Mouse (Mus musculus) frontal cortex, postnatal 25 days (tissue): ENCODE results near the gene Gm47985.

Experiments
- DNase-seq, 2 experiments: peaks; one replicate each; pipeline ENCODE4 v3.0.0; 2022; ENCODE audit warnings: low spot score in 2 of 2

Gene Gm47985

DNA sequence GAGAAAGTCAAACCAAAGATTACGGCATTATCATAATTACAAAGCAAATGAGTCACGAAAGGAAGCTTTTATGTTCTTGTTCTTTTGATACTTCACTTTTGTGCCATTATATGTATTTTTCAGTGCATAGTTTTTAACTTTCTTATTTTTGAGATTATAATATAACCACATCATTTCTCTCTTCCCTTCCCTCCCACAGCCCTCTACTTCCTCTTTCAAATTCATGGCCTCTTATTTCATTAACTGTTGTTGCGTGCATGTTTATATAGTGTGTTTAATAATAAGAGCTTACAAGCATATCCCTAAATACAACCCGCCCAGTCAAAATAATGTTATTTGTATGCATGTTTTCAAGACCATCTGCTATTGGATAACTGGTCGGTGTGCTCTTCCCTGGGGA is 36.7 kb downstream of the Gm47985 start:
- no peak for DNase-seq

DNA sequence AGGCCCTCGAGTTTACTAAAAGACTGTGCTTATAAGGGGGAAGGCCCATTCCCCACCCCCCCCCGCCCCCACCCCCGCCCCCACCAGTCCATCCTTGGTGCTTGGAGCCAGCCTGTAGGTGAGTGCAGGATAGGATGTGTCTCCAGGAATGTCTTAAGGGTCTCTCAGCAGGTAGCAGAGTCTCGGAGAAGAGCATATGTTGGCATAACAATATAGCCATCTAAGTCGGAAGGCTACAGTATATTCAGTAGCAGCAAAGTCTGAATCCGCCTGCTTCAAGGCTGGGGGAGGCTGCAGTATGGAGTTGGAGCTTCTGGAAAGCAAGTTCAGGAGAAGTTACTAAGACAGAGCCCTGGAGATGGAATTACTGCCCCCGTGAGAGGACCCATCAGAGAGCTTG is 37.8 kb downstream of the Gm47985 start:
- no peak for DNase-seq

DNA sequence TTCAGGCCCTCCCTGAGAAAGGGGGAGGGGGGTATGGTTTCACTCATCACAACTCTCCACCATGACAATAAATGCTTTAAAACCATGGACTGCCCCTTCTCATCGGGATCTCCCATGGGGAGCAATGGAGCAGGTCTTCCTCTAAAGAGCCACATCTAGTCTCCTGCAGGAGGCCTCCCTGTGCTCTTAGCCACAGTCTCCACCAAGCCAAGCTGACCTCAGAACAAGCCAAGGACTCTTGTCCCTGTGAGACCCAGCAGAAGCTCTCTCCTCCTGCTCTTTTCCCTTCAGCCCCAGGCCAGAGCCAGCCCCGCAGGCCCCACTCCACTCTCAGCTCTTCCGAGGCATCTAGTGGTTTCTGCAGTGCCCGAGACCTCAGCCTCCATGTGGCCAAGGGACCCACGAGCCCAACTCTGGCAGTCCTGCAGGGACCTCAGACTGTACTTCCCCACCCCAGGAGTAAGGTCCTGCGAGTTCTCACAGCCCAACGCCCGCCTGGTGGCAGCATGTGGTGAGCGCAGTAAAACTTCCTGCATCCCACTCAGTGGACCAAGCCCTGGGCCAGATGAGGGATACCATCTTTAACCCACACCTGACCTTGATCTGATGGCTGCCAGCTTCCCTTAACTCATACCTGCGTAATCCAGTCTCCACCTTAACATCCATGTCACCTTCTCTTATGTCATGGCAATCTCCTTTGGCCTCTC is 40.4 kb downstream of the Gm47985 start:
- no peak for DNase-seq

DNA sequence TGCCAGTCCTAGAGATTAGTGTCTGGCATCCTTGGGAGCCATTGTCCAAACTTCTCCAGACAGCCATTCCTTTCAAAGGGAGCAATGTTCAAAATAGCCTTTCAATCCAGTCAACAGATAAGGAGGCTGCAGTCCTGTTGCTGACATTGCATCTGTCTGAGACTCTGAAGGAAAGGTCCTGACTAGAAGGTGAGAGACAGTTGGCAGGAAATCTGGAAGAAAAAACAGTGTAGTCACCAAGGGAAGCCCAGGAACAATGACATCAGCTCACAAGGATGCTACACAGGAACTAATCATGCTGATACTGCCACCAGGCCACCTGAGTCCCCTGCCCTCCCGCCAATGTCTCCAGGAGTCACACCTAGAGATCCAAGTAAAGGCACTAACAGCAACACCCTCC is 41.0 kb downstream of the Gm47985 start:
- DNase-seq: no peak

DNA sequence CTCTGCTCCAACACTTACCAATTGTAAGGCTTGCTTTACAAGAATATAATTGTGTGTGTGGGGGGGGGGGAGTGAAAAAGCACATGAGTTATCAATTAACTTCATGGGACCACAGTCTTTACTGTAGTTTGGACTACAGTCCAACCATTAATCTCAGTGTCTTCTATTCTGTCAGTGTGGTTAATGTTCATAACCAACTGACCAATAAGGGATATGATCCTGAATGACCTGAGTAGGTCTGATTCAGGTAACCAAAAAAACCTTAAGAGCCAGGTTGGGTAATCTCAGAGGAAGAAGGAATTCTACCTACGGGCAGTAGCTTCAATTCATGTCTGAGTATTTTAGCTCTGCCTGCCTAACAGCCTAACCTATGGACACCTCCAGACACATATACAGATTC is 42.2 kb downstream of the Gm47985 start:
- no peak for DNase-seq

DNA sequence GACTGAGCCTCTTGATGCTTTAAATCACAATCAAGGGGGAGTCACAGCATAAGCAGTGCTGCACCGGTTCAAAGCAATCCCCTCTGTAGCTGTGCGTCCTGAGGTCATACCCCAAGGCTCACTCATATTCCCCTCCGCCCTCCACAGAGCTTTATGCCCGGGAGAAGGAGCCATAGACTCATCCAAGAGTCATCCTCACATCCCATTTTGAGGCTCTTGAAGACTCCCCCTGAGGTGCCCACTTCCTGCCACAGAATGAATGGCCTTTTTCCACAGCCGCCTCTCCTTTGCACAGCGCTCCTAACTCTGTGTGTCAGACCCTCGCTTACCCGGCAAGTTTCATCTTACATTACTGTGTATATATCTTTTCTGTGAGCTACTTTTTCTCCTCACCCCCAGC is 45.2 kb downstream of the Gm47985 start:
- DNase-seq: no peak

DNA sequence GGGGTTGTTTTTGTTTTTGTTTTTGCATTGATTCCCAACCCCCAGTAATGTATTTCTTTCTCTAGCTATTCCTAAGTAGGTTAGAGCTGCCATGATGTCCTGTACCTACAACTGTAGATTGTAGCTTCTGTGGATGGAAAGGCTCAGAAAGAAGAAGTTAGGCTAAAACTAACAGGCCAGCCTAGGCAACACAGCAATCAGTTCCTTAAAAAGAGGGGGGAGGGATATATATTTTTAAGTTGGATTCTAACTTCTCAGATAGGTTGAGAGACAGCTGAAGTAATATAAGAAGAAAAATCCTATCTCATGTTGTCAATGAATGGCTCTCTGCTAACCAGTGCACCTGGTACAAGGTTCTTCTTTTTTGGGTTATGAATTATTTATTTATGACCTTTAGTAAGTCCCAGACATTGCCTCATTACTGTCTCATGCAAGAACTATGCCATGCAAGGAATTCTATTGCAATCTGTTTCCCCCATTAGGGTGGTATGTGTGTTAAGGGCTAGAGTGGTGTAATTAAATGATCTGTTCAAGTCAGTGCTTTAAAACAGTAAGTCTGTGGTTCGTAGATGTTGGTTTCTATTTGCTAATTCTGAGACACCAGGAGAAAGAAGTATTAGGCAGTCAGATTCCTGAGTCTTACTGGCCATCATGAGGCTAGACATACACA is 46.1 kb downstream of the Gm47985 start:
- DNase-seq: no peak

DNA sequence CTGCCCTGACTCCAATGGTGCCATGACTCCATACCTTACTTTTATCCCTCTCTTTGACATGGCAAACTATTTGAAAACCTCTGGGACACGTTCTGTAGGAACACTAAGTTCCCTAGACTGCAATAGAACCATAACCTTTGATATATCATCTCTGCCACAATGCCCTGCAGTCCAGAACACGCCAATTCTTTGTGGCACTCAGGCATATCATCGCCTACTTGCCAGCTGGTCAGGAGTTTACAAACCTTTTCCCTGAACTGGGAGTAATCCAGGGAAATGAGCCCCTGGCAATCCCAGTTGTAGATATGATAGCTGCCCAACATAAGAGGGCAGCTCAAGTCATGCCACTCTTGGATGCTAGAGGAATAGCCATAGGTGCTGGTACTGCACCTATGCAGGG is 50.0 kb downstream of the Gm47985 start:
- no peak for DNase-seq

DNA sequence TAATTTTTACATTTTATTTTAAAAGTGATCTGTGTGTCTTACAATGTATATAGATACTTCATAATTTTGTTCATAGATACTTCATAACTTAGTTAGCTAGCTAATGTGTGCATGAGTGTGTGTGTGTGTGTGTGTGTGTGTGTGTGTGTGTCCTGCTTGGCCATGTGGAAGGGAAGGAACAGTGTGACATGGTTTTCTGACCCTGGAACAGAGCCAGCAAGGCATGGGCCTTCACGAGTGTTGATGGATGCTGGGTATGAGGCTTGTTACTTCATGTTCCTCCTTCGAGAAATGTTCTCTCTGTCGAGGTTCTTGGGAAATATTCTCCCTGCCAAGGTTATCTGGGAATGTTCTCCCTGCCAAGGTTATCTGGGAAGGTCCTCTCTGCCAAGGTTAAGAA is 51.4 kb downstream of the Gm47985 start:
- no peak for DNase-seq
